Mouse (Mus musculus) forelimb bud, embryonic 11.5 days (tissue): ENCODE data around the gene Trf.

Source experiments
- DNase-seq: peaks from one replicate; pipeline ENCODE4 v3.0.0-alpha.2; 2012; ENCODE audit warnings: low read depth, low spot score

Trf gene

DNA sequence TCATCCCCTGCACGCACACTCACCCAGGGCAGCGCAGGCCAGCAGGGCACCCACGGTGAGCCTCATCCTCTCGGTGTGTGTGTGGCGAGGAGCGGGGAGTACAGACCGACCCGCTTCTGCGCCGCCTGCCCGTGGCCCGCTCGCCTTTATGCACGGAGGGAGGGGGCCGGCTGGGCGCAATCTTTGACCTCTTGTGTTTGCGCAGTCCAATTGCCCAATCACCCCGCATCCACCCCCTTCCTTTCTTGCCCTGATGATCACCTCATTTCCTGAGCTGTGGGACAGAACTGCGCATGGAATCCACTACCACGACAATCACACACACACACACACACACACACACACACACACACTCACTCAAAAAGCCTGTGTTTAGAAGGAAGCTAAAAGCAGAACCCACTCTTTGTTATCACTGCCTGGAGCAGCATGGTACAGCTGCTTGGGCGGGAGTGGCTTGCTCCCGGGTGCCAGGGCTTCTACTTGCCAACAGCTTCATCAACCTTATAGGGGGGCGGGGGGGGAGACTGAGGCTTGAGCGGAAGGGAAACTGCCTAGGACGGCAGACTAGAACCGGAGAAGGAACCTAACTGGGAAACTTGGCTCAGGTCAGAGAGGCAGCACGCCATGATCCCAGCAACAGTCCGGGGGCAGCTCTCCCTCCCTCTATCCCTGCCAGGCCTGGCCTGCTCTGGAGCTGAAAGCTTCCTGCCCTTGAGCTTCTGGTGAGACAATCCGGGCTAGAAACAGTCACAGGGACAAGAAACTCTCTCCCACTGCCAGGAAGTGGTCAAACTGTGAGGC, at the start of gene Trf, which contains the start of gene Gm20425:
Gene Trf (minus strand): TSS at position 294 of the 801 bp plus-strand sequence.
Gene Gm20425 (minus strand): TSS at position 157 of the 801 bp plus-strand sequence.
- no peak for DNase-seq

DNA sequence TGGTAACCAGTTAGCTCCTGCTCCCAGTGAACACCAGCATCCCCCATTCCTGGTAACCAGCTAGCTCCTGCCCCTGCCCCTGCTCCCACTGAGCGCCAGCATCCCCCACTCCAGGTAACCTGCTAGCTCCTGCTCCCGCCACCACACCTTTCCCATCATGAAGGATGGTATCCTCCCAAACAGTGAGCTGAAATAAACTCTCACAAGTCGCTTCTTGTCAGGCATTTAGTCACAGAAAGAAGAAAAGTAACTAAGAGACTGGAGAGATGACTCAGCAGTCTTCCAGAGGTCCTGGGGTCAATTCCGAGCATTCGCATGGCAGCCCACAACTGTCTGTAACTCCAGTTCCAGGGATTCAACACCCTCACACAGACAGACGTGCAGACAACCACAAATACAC, 46.6 kb upstream of the Trf start:
- no peak for DNase-seq

DNA sequence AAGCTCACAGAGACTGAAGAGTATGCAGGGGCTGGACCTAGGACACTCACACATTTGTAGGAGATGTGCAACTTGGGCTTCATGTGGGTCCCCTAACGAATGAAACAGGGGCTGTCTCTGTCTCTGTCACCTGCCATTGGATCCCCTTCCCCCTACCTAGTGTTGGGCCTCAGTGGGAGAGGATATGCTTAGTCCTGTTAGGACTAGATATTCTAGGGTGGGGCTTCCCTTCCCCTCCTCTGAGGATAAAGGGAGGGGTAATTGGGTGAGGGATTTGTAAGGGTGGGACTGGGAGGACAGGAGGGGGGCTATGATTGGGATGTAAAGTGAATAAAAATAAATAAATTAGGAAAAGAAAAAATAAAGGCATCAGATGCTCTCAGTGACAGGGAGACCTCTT, 45.4 kb upstream of the Trf start:
- no peak for DNase-seq

DNA sequence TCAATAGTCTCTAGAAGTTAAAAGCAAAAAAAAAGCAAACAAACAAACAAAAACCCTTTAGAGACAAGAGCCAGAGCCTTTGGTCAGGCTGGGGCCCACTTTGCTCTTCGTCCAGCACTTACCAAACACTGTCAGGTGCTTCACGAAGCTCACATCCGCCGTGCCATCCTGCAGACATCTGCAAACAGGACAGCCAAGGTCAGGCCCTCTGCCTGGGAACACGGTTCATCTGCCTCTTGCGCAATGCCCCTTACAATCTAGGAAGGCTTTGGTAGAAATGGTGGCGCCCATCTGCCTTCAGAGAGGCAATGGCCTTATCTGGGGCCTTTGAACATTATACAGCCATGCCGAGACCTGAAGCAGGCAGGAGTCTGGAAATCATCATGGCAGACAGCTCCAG, 44.6 kb upstream of the Trf start:
- no peak for DNase-seq

DNA sequence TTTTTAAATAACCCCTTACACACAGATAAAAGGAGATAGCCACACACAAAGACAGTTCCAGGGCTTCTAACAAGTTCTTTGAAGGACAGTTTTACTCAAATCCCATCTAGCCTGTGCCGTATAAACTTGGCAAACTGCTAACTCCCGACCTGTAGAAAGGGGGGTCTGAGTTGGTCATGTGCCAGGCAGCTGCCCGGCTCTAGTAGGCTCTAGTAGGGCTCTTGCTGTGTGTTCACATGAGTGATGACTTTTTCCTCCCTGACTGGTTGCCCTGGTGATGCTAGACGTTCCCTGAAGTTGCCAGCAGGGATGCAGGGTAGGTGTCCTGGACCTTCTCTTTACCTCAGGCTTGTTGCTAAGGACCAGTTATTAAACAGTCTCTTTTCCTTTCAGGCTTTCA, 40.9 kb upstream of the Trf start:
- DNase-seq = no peak

DNA sequence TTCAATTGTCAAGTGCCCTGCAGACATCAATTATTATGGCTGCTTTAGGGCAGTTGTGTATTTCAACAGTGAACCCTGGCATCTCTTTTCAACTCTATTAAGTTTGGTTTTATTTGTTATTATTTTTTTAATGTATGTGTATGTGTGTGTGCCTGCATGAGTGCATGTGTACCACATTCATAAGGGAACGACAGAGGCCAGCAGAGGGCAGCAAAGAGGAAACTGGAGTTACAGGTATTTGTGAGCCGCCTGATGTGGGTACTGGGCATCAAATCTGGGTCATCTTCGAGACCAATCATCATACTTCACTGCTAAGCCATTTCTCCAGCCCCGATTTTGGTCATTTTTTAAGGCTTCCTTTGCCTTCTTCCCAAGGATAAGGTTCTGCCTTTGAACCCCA, 35.5 kb upstream of the Trf start:
- DNase-seq = no peak

DNA sequence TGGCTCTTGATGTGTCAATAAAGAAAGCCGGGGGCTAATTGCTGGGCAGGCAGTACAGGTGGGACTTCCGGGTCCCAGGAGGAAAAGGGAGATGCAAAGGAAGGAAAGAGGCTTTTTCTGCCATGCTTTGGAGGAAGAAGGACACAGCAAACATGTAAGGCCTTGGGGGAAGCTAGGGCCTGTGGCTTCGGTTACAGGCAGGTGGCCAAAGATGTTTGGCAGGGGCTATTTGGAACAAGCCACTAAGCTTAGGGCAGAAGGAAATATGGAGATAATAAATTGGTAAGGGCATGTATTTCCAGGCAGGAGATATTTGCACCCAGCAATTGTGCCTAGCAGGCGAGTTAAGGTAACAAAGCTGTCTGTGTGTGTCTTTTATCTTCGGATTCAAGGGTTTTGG, 22.7 kb upstream of the Trf start:
- DNase-seq = no peak

DNA sequence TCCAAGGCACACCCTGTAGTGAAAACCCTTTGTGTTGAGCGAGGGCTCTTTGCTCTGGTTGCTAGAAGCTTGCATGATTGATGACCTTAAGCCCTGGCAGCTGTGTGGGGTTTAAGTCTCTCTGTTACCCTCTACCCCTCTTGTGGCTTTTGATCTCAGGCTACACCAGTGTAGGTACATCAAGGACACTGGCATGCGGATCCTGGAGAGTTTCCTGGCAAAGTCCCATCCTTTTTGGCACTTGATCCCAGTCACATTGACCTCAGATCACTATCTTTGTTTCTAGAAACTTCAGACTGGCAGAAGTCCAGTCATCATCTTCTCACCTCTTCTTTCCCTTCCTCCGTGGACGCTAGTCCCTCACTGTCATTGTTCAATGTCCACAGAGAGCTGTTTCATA, 18.4 kb upstream of the Trf start:
- no peak for DNase-seq

DNA sequence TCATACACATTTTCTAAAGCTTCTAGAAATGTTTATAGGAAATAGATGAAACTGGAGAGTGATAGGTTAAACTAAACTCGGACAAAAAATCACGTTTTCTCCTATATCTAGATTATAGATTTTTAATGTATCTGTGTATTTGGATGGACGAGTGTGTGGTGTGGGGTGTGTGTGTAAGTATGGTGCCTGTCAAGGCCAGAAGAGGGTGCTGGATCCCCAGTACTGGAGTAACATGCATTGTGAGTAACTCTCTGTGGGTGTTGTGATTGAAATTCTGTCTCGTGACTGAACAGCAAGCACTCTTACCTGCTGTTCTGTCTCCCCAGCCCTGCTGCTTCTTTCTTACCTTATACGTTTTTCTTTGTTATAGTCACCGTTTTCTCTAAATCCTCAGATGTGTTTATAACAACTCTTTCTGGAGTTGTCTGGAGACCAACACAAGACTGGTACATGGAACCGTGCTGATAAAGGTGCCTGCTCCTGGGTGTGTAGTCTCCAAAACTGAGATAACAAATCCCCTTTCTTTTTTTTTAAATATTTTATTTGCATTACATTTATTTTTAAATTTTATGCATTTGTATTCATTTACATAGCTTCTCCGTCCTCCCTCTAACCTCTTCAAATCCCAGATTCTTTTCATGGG, 16.4 kb upstream of the Trf start:
- no peak for DNase-seq

DNA sequence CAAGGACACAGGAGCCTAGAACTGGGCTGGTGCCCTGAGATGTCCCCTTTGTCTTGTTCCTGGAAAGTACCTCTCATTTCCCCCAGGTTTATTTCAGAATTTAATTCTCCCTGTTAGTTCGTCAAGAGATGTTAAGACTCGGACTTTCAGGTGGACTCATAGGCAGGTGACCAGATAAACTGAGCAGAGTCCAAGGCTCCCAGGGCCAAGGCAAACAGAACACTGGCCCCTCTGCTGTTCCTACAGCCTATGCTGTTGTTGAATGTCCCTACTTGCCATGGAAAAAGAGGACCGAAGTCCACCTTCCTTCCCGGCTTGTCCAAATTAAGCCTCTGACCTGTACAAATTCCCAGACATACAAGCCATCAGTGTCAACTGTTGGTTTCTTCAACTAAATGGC, 13.4 kb upstream of the Trf start:
- DNase-seq = no peak

DNA sequence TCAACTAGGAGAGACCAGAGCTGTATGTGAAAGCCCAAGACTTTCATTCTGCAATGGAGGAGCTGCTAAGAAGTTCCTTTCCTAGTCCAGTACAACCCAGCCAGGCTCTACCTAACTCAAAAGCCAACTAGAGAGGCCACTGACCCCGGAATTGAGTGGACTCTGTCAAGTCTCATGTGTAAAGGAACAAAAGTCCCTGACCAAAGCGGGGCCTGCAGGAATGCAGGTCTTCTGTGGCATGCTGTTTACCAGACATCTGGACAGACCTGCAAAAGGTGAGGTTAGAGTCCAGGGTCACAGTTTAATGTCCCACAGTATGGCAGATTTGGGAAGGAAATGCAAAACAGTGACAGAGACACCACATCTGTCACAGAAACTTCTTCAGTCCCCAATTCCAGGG, 11.0 kb upstream of the Trf start:
- DNase-seq = no peak

DNA sequence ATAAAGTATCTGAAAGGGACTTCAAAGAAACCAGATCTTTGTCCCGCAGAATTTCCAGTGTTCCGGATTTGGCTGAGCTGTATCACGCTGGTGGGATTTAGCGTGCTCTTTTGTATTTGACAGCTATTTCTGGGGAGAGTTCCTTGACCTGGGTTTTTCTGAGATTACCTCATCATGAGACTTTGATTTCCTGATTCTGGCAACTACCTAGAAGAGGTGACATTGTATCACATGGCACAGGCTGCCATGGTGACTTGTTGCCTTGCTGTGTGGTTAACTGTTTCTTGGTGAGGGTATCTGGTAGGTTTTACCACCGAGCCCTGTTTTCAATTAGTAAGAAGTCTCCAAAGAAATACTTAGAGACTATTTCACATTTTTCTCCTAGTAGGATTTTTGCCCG, 9.2 kb upstream of the Trf start:
- DNase-seq = no peak

DNA sequence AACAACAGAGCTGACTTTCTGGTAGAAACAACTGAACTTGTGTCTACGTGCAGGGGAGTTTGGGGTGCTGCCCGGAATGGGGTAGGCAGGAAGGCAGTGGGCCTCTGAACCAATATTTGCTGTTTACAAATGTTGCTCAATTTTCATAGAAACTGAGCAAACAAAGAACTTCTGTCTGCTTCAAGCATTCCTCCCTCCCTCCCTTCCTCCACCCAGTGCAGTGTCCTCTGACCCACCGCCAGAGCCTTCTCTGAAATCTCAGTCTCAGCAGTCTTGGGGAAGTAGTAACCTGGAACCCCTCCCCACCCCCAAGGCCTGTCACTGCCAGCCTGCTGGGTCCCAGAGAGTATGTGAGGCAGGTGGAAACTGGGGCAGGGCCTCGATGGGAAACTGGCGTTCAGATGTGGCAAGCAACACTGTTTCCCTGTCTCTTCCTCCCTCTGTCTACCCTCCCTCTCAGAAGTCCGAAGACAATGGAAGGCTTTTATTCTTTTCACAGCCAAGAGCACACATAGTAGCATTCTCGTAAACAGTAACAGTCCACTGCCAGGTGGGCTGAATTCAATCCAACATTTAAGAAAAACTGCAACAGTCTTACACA, 4.4 kb upstream of the Trf start:
- no peak for DNase-seq

DNA sequence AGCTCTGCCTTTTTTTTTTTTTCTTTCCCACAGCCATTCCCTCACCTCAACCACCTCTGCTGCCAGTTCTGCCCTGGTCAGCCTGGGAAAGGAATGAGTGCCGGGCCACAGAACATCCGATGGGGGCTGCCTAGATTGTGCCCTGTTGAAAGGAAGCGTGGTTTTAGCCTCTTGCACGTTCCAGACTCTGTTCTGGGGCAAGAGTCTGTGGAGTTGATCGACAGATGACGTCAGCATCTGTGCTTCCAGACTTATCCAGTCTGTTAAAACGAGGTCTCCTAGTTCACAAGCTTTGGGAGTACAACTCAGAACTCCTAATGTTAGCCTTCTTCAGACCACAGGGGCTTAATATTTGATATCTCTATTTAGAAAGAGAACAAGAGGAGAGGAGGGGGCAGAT, 3.8 kb upstream of the Trf start:
- no peak for DNase-seq

DNA sequence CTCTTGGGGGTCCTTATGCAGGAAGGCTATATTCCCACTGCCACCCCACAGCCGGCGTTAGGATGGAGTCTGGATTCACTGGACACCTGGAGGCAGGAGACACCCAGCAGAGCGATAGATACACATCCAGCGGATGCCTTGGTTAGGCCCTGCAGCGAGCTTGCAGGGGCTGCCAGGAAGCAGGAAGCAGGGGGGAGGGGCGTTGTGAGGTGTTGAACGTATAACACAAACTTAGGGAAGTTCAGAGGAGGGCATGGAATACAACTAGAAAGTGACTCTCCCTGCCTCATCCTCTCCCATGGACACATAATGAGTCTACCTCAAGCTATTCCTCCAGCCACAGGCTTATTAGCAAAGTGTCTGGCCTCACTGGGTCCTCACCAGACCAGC, 2.8 kb upstream of the Trf start:
- DNase-seq = no peak

DNA sequence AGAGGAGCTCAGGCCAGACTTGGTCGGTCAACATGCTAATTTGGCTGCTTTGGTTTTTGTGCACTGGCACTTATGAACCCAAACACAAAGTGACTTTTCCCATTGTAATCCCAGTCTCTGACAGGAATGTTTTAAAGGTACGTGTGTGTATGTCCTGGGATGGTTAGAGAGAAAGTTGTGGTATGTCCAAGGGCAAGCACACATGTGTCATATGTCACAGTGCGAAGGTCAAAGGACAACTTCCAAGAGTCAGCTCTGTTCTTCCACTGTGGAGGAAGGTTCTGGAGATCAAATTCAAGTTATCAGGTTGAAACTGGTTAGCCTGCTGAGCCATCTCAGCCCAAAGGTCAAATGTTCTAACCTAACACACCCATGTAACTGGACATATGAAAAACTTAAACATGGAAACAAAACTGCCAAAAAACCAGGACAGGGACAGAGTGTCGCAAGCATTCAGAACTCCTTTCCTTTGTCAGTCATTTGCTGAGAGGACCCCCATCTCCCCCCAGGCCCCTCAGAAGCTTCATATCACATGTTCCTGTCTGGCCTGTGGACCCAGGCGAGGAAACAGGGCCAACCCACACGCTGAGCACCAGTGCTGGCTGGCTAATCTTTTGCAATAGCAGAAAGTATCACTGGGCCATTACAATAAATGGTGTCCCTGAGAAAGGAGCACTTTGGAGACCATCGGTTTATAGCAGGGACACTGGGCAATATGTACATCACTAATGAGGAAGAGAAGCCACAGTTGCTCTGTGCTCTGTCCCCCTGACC, 2.2 kb upstream of the Trf start:
- no peak for DNase-seq

DNA sequence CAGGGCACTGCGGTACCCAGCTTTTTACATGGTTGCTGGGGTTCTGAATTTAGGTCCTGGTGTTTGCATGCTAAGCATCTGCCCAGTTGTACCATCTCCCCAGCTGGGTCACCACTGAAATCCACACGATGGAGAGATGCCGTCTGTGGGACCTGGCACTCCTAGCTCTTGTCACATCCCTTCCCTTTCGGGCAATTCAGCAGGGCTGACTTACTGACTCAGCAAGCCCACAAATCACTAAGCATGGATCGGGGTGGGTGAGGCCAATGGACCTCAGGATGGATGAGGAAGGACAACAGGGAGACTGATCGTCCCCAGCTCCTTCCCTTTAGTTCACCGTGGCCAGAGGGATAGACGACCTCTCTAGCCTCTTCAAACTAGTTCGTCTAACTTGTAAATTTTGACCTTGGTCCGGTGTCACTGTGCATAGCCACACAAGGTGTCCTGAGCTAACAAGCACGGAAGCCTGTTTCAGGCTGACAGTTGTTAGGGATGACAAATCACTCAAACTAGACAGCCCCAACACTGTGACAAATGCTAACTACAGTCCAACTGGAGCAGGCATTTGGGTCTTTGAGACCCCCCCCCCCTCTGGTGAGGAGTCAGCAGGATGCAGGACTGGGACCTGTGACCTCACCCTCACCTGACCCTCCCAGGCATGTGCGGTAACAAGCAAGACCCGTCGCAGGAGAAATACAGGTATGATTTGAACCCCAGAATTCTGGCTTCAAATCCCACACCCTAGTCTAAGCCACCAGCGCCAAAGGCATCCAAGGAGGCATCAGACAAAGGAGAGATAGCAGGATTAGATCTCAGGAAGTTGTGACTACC, 992 bp downstream of the Trf start:
- DNase-seq = no peak

DNA sequence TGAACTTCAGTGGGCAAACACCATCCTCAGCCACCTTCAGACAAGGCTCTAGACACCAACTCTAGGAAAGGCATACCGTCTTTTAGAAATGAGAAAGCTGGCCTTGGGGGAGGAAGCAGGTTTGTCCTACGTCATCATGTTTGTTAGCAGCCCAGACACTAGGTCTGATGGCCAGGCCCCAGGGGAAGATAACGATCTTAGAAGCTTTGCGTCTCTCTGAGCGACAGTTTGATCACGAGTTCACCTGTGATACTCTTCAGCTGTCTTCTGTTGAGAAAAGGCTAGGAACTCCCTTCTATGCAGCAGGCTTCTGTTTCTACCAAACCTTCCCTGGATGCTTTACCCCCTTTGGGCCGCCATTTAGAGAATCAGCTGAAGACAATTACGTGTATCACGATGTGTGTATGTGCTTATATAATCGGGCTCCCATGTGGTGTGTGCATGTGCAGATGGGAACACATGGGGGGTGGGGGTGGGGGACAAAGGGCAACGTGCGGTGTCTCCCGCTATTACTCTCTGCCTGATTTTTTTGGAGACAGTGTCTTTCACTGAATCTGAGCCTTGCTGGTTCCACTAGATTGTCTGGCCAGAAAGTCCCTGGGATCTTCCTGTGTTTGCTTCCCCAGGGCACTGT, 1.8 kb downstream of the Trf start:
- DNase-seq = no peak

DNA sequence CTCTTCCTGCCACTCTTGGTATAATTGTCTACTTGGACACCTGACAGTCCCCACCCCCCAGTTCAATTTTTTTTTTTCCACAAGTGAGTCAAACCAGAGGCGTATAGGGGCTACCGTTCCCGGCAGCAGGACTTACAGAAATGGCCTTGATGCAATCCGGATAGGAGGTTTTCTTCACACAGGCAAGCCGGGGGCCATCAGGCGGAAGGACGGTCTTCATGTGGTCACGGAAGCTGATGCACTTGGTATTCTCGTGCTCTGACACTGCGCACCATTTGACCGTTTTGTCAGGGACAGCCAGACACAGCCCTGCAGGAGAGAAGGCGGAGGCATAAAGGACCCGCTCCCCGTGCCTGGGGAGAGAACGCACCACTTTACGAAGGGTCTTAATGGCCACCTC, 2.5 kb downstream of the Trf start:
- DNase-seq = no peak

DNA sequence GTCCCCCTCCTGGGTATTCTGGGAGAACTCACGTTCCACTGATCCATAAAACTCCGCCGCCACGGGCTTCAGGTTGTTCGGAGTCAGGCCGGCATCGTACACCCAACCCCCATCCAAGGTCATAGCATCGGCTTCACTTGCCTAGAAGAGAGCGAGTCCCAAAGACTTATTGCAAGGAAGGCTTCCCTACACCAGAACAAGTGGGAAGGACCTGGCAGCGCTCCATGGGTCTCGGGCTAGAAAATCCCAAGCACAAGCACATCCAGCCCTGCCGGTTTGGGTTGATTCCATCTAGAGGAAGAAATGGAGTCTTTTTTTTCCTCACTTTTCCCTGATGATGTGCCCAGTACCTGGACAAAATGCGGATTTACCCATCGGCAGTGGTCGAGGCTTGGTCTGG, 3.4 kb downstream of the Trf start:
- DNase-seq = no peak

DNA sequence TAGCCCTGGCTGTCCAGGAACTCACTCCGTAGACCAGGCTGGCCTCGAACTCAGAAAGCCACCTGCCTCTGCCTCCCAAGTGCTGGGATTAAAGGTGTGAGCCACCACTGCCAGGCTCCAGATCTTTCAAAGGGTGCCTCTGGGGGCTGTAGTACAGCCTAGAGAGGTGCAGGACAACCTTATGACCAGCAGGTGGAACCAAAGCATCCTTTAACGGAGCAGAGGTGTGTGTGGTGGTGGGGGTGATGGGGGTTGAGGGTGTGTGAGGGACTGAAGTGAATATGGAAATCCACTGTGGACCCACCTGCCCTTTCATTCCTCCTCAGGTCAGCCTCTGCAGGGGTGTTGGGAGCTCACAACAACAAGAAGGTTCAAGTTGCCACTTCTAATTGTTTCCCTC, 4.8 kb downstream of the Trf start:
- DNase-seq = no peak
